Mouse (Mus musculus): ENCODE data around the gene Slit2. TPM values are rescaled to one million over a fixed set of nuclear protein-coding genes. Genes with fewer than 3 reads are reported as not detected.
A peak's percentile ranks its signal among the peaks of the same experiment; 100 is the strongest.

Slit2 gene
- total and polyA plus RNA-seq, 2 experiments from 2014 or later: 7.7 to 41.5 TPM

DNA sequence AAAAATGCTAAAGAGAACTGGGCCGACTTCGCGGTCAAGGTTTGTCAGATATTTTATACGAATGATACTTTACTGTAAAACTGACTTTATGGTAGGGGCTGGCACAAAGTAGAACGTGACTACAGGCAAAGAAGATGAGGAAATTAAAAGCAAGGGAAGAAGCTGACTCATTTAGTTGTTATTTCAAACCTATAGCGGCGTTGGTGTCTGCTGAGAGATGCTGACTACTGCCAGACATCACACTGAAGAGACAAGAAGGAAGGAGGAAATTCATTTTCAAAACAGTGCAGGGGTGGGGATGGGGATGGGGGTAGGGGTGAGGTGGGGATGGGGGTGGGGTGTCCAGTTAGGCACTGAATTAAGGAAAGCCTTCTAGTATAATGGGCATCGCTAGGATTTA, 987 bp upstream of the Slit2 start:
- DNase-seq (no peak), ATAC-seq (no peak)
- Histone ChIP-seq H3K9ac (no peak overlapping the region), H3K4me2 (ENCODE audit: low read depth) (peak overlapping the region; percentile 89; the same call in 1 of the 2 replicates), H3K9me3 (ENCODE audit: low read length) (no peaks in the 10 kb centered on the region), H3K27me3 (ENCODE audit: insufficient read depth, low read length) (0 out of 2 replicates have a peak, but pooled peaks cover 5% of the 10 kb centered on the region), H3K27ac (ENCODE audit: low read depth, low read length) (no peak overlapping the region), H3K4me1 (ENCODE audit: insufficient read depth) (0 out of 2 replicates have a peak, but pooled peaks cover 9% of the 10 kb centered on the region), H3K36me3 (ENCODE audit: insufficient read depth) (no peaks in the 10 kb centered on the region), H3K4me3 (ENCODE audit: low read depth, low read length) (no peak overlapping the region)
- 59% methylated on average over 8 of the region's 8 CpGs for WGBS
- no peak for TF ChIP-seq CTCF (IDR thresholded peaks at IDR 0.05; ENCODE audit: low read depth)

DNA sequence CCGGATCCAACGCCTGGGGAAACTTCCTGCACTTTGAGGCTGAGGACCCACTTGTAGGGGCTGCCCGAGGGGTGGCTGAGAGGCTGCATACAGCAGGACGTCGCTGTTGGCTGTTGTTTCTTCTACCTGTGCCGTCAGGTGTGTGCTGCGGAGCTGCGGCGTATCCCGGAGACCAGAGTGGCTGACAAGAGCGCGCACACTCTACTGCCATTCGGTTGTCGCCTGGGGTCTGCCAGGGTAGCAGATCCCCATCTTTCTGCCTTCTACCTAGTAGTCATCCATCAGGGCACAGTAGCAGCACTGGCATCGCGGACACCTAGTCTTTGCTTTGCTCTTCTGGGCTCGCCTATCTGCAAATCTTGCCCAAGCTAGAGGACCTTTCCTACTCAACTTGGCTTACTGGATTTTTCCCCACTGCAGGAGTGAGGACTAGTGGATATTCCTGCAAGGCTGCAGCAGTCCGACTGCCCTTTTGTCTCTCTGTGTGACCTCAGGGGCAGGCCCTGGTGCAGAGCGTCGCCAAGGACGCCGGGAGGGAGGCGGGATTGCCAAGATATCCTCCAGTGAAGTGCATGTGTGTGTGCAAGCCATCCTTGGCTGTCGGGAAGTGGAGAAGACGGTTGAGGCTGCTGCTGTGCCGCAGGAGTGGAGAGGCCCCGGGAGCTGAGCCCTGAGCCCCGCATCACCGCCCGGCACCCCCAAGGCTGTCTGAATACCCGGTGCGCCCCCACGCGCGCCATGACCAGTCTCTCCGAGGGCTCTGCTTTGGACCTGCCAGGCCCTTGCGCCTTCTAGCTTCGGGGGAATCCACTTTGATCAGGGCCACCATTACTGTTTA, 1.0 kb downstream of the Slit2 start:
- H3K36me3 ChIP-seq (ENCODE audit: insufficient read depth): no peaks in the 10 kb centered on the region
- no peaks in the 10 kb centered on the region for H3K9me3 ChIP-seq (ENCODE audit: low read length)
- H3K27me3 ChIP-seq (ENCODE audit: insufficient read depth, low read length): 0 out of 2 replicates have a peak, but pooled peaks cover 5% of the 10 kb centered on the region
- WGBS: 1% methylated on average over 38 of the region's 38 CpGs
- peak overlapping the region; percentile 59 for H3K9ac ChIP-seq
- H3K4me3 ChIP-seq (ENCODE audit: low read depth, low read length): peak overlapping the region; percentile 77
- peak overlapping the region; percentile 89 for H3K4me2 ChIP-seq (ENCODE audit: low read depth)
- ATAC-seq: peak; percentile 21
- no peak for TF ChIP-seq CTCF (IDR thresholded peaks at IDR 0.05; ENCODE audit: low read depth)
- no peak overlapping the region for H3K27ac ChIP-seq (ENCODE audit: low read depth, low read length)
- H3K4me1 ChIP-seq (ENCODE audit: insufficient read depth): 0 out of 2 replicates have a peak, but pooled peaks cover 9% of the 10 kb centered on the region
- peak; percentile 49 for DNase-seq

- Histone ChIP-seq H3K36me3 (ENCODE audit: insufficient read depth) (no peaks in the 10 kb centered on the region), H3K4me2 (ENCODE audit: low read depth) (peak overlapping the region; percentile 89), H3K27me3 (ENCODE audit: insufficient read depth, low read length) (0 out of 2 replicates have a peak, but pooled peaks cover 5% of the 10 kb centered on the region), H3K27ac (ENCODE audit: low read depth, low read length) (no peak overlapping the region), H3K4me1 (ENCODE audit: insufficient read depth) (0 out of 2 replicates have a peak, but pooled peaks cover 9% of the 10 kb centered on the region), H3K4me3 (ENCODE audit: low read depth, low read length) (peak overlapping the region; percentile 77), H3K9ac (peak overlapping the region; percentile 59), H3K9me3 (ENCODE audit: low read length) (no peaks in the 10 kb centered on the region)
- no peak for TF ChIP-seq CTCF (IDR thresholded peaks at IDR 0.05; ENCODE audit: low read depth)
- 5% methylated on average over 23 of the region's 23 CpGs for WGBS
- ATAC-seq (peak; percentile 4; the same call in 1 of the 2 replicates), DNase-seq (peak; percentile 22)
Measured at GRCm38 (mm10) chr5:47984584-47985197, 1.8 kb downstream of the Slit2 start.

GRCm38 (mm10) chr5:47985198-47985631, 2.3 kb downstream of the Slit2 start:
- H3K27ac ChIP-seq (ENCODE audit: low read depth, low read length): no peak overlapping the region
- H3K4me1 ChIP-seq (ENCODE audit: insufficient read depth): 0 out of 2 replicates have a peak, but pooled peaks cover 9% of the 10 kb centered on the region
- H3K4me3 ChIP-seq (ENCODE audit: low read depth, low read length): peak overlapping the region; percentile 77
- no peaks in the 10 kb centered on the region for H3K36me3 ChIP-seq (ENCODE audit: insufficient read depth)
- 0 out of 2 replicates have a peak, but pooled peaks cover 5% of the 10 kb centered on the region for H3K27me3 ChIP-seq (ENCODE audit: insufficient read depth, low read length)
- peak overlapping the region; percentile 59 for H3K9ac ChIP-seq
- DNase-seq (peak; percentile 32), ATAC-seq (peak; percentile 14)
- H3K9me3 ChIP-seq (ENCODE audit: low read length): no peaks in the 10 kb centered on the region
- no peak for TF ChIP-seq CTCF (IDR thresholded peaks at IDR 0.05; ENCODE audit: low read depth)
- WGBS: under 1% methylated on average over 13 of the region's 13 CpGs
- peak overlapping the region; percentile 89 for H3K4me2 ChIP-seq (ENCODE audit: low read depth)

- H3K4me1 ChIP-seq (ENCODE audit: insufficient read depth): 0 out of 2 replicates have a peak, but pooled peaks cover 9% of the 10 kb centered on the region
- no peaks in the 10 kb centered on the region for H3K36me3 ChIP-seq (ENCODE audit: insufficient read depth)
- H3K9ac ChIP-seq: peak overlapping the region; percentile 59
- H3K27ac ChIP-seq (ENCODE audit: low read depth, low read length): no peak overlapping the region
- no peak for TF ChIP-seq CTCF (IDR thresholded peaks at IDR 0.05; ENCODE audit: low read depth)
- H3K27me3 ChIP-seq (ENCODE audit: insufficient read depth, low read length): 0 out of 2 replicates have a peak, but pooled peaks cover 5% of the 10 kb centered on the region
- peak; percentile 40 for ATAC-seq
- 2% methylated on average over 48 of the region's 48 CpGs for WGBS
- peak overlapping the region; percentile 89 for H3K4me2 ChIP-seq (ENCODE audit: low read depth)
- H3K9me3 ChIP-seq (ENCODE audit: low read length): no peaks in the 10 kb centered on the region
- DNase-seq: peak; percentile 58
- peak overlapping the region; percentile 77 for H3K4me3 ChIP-seq (ENCODE audit: low read depth, low read length)
Measured at GRCm38 (mm10) chr5:47985901-47986670, 3.1 kb downstream of the Slit2 start.

DNA sequence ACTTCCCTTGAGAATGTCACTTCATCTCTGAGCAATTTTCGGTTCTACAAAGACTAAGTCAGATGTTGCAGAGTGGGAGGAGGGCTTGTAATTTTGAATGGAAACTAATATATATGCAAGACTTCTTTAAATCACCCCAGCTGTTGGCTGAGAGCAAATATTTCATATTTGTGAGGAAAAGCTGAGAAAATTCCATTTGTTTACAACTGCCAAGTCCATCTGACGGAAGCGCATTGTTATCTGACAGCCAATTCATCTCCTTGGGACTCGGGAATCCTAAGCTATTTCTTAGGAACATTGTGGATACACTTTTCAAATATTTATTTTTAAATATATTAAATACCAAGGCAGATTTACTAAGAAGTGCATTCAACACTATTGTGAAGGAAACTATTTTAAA, 8.0 kb downstream of the Slit2 start:
- ATAC-seq (no peak), DNase-seq (no peak)
- 81% methylated on average over 4 of the region's 4 CpGs for WGBS

More for the DNA sequence above, 8.0 kb downstream of the Slit2 start:
- Histone ChIP-seq H3K27ac (ENCODE audit: low read depth, low read length) (no peak overlapping the region), H3K9ac (no peak overlapping the region), H3K4me1 (ENCODE audit: insufficient read depth) (no peaks in the 10 kb centered on the region), H3K4me3 (ENCODE audit: low read depth, low read length) (no peak overlapping the region), H3K4me2 (ENCODE audit: low read depth) (no peak overlapping the region), H3K36me3 (ENCODE audit: insufficient read depth) (no peaks in the 10 kb centered on the region), H3K27me3 (ENCODE audit: insufficient read depth, low read length) (no peaks in the 10 kb centered on the region), H3K9me3 (ENCODE audit: low read length) (no peaks in the 10 kb centered on the region)
- no peak for TF ChIP-seq CTCF (IDR thresholded peaks at IDR 0.05; ENCODE audit: low read depth)
